Mouse (Mus musculus) hindbrain, postnatal 0 days (tissue): ENCODE data around the gene Adcy9. TPM values are rescaled to one million over a fixed set of nuclear protein-coding genes. Genes with fewer than 3 reads are reported as not detected.

Experiments
- ATAC-seq: fragments of 200-750 bp; cut with Nextera tagmentation; 2 replicates; pipeline ENCODE4 v1.8.0; 2017; ENCODE audit warnings: mild to moderate bottlenecking, moderate TSS enrichment, moderate library complexity
- DNase-seq: peaks from one replicate; pipeline ENCODE4 v3.0.0-alpha.2; 2015; ENCODE audit warnings: low spot score
- H3K27ac ChIP-seq: fragments of 300-500 bp; sonication (generic); 2 replicates; pipeline ENCODE4 v1.5.1; 2014; ENCODE audit warnings: mild to moderate bottlenecking
- H3K27me3 ChIP-seq: fragments of 300-500 bp; sonication (generic); 2 replicates; pipeline ENCODE4 v1.6.1; 2014; ENCODE audit warnings: low read length, mixed read lengths; ENCODE audit not compliant: insufficient read depth
- H3K36me3 ChIP-seq: fragments of 300-500 bp; sonication (generic); 2 replicates; pipeline ENCODE4 v1.6.1; 2014; ENCODE audit warnings: low read length, mixed read lengths; ENCODE audit not compliant: insufficient read depth
- H3K4me1 ChIP-seq: fragments of 300-500 bp; sonication (generic); 2 replicates; pipeline ENCODE4 v1.6.1; 2014; ENCODE audit warnings: antibody characterized with exemption, low read length, mixed read lengths; ENCODE audit not compliant: insufficient read depth
- H3K4me2 ChIP-seq: fragments of 300-500 bp; sonication (generic); 2 replicates; pipeline ENCODE4 v1.6.1; 2014; ENCODE audit warnings: low read depth, mild to moderate bottlenecking, low read length, moderate library complexity, mixed read lengths
- H3K4me3 ChIP-seq: fragments of 300-500 bp; sonication (generic); 2 replicates; pipeline ENCODE4 v1.5.1; 2014; ENCODE audit warnings: low read length
- H3K9ac ChIP-seq: fragments of 300-500 bp; sonication (generic); replicated peaks from 2 replicates; pipeline ENCODE4 v1.6.1; 2014; ENCODE audit warnings: mild to moderate bottlenecking, low read length, moderate library complexity, mixed read lengths
- H3K9me3 ChIP-seq: fragments of 300-500 bp; sonication (generic); 2 replicates; pipeline ENCODE4 v1.6.1; 2016; ENCODE audit warnings: low read length, mixed read lengths
- CTCF ChIP-seq: IDR thresholded peaks from 2 replicates; pipeline ENCODE4 v1.5.1; 2016; ENCODE audit warnings: antibody characterized with exemption, control low read depth, low read depth
- WGBS: fragments of 180-500 bp; shearing (Covaris S2); extraction: QIAGEN DNeasy Blood & Tissue Kit; methylation state at CpG from one replicate; pipeline ENCODE4 v1.1.7; 2014; 5-methylcytosine and 5-hydroxymethylcytosine counted together
- polyA plus RNA-seq: library from polyadenylated mRNA; unstranded; fragments of >200 nt; fragmentation: Nextera tagmentation; extraction: Ambion mirVana; gene quantifications from 2 replicates; pipeline ENCODE4 v1.2.1, GENCODE M21; 2015
- total RNA-seq: library from RNA; depleted of rRNA; stranded (reverse); fragments of >200 nt; gene quantifications from 2 replicates; pipeline ENCODE4 v1.2.3, GENCODE M21; 2014

Adcy9 gene
- total and polyA plus RNA-seq, 2 experiments from 2014 or later, result 4.3 to 31.6 TPM

DNA sequence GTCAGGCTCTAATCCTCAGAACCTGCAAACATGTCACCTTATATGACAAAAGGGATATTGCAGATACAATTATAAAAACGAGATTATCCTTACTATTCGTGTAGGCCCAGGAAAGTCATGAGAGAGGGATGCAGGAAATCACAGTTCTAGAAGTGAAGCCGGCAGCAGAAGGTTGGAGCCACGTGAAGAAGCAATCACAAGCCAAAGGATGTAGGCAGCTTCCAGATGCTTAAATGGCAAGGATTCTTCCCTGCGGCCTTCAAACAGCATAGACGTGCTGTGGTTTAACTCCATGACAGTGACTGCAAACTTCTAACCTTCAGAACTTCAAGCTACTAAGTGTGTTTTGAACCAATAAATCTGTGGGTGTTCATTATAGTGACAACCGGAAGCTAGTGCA lies 34.3 kb upstream of the Adcy9 start:
- WGBS, result 87% methylated on average over 7 of the region's 7 CpGs
- no peak for ATAC-seq
- Histone ChIP-seq H3K9ac (no peak overlapping the region), H3K27ac (no peak overlapping the region), H3K4me3 (no peak overlapping the region), H3K27me3 (no peaks in the 10 kb centered on the region), H3K4me1 (no peaks in the 10 kb centered on the region), H3K9me3 (no peaks in the 10 kb centered on the region), H3K4me2 (no peak overlapping the region), H3K36me3 (no peaks in the 10 kb centered on the region)
- TF ChIP-seq CTCF, result no peak
- no peak for DNase-seq

DNA sequence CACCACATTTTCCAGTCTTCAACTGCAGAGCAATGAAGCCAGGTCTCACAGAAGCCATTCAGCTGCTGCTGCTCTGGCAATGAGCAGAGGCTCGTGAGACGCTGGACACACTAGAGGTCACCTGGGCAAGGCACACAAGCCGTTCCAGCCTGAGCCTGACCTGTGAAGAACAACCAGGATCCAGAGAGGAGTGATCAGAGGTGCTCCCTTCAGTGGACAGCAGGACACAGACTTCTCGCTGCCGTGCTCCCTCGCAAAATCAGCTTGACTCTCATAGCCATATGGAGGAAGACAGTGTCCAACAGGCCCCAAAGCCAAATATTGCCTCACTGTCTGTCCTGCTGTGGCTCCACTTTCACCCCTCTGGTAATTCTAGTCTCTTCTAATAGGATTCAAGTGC lies 29.1 kb upstream of the Adcy9 start:
- WGBS, result 90% methylated on average over 6 of the region's 6 CpGs

DNA sequence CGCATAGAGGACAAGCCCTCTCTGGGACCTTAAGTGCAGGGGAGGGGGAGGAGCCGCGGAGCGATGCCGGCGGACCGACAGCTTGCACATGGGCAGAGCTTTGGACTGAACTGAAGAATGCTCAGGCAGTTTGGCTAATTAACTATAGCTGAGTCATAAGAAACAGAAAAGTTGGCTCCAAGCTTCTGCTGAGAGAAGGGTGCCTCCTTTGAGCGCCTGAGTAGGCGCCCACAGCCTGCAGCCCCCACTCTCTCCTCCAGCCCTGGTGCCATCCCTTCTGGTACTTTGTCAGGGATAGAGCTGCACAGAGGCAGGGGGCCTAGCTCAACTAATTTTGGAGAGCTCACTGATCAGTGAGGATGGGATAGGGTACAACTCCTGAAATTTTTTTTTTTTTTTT lies 27.9 kb upstream of the Adcy9 start:
- H3K9ac ChIP-seq, result no peak overlapping the region
- DNase-seq (no peak), ATAC-seq (no peak)
- TF ChIP-seq CTCF, result no peak
- 41% methylated on average over 9 of the region's 9 CpGs for WGBS
- no peaks in the 10 kb centered on the region for H3K27me3 ChIP-seq
- H3K9me3 ChIP-seq, result no peaks in the 10 kb centered on the region
- H3K36me3 ChIP-seq, result no peaks in the 10 kb centered on the region
- H3K4me2 ChIP-seq, result no peak overlapping the region
- no peaks in the 10 kb centered on the region for H3K4me1 ChIP-seq
- H3K4me3 ChIP-seq, result no peak overlapping the region
- no peak overlapping the region for H3K27ac ChIP-seq

More for the DNA sequence above, 29.1 kb upstream of the Adcy9 start:
- no peak for ATAC-seq
- Histone ChIP-seq H3K9ac (no peak overlapping the region), H3K27ac (no peak overlapping the region), H3K4me1 (no peaks in the 10 kb centered on the region), H3K4me3 (no peak overlapping the region), H3K9me3 (no peaks in the 10 kb centered on the region), H3K36me3 (no peaks in the 10 kb centered on the region), H3K4me2 (no peak overlapping the region), H3K27me3 (no peaks in the 10 kb centered on the region)
- TF ChIP-seq CTCF, result no peak
- no peak for DNase-seq

DNA sequence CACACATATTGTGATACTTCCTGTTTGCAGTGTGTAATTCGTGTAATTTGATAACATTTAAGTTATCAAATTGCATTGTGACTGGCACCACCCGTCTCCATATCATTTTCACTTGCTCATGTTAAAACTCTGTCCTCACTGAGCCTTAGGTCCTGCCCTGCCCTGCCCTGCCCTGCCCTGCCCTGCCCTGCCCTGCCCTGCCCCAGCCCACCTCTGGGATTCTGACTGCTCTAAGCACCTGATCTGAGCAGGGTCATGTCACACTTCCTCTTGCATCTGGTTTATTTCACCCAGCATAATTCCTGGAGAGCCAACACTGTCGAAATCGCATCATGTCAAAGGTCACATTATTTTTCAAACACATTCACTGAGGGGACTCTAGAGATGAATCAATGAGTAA lies 26.1 kb upstream of the Adcy9 start:
- Histone ChIP-seq H3K27me3 (no peaks in the 10 kb centered on the region), H3K4me1 (no peaks in the 10 kb centered on the region), H3K4me3 (no peak overlapping the region), H3K9me3 (no peaks in the 10 kb centered on the region), H3K9ac (no peak overlapping the region), H3K27ac (no peak overlapping the region), H3K36me3 (no peaks in the 10 kb centered on the region), H3K4me2 (no peak overlapping the region)
- ATAC-seq (no peak), DNase-seq (no peak)
- no peak for TF ChIP-seq CTCF
- WGBS, result 85% methylated on average over 4 of the region's 4 CpGs

DNA sequence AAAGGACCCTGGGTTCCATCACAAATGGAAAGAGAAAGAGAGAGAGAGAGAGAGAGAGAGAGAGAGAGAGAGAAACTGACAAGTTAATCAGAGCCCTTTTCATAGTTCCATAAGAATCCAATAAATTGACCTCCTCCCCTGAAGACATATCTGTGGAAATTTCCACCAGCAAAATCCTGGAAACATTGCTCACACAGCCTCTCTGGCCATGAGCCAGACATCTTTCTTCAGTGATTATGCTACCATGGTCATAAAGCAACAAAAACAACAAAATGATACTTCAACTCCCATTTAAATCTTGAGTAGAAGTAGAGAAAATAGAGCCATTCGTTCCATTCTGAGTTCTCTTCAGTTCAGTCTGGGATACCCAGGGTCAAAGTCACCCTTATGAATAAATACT lies 24.1 kb upstream of the Adcy9 start:
- H3K4me2 ChIP-seq, result no peak overlapping the region
- no peak overlapping the region for H3K4me3 ChIP-seq
- no peak for DNase-seq
- no peaks in the 10 kb centered on the region for H3K9me3 ChIP-seq
- 74% methylated on average over 1 of the region's 1 CpGs for WGBS
- TF ChIP-seq CTCF, result no peak
- no peaks in the 10 kb centered on the region for H3K36me3 ChIP-seq
- H3K4me1 ChIP-seq, result no peaks in the 10 kb centered on the region
- H3K27me3 ChIP-seq, result no peaks in the 10 kb centered on the region
- no peak for ATAC-seq
- no peak overlapping the region for H3K27ac ChIP-seq
- H3K9ac ChIP-seq, result no peak overlapping the region

DNA sequence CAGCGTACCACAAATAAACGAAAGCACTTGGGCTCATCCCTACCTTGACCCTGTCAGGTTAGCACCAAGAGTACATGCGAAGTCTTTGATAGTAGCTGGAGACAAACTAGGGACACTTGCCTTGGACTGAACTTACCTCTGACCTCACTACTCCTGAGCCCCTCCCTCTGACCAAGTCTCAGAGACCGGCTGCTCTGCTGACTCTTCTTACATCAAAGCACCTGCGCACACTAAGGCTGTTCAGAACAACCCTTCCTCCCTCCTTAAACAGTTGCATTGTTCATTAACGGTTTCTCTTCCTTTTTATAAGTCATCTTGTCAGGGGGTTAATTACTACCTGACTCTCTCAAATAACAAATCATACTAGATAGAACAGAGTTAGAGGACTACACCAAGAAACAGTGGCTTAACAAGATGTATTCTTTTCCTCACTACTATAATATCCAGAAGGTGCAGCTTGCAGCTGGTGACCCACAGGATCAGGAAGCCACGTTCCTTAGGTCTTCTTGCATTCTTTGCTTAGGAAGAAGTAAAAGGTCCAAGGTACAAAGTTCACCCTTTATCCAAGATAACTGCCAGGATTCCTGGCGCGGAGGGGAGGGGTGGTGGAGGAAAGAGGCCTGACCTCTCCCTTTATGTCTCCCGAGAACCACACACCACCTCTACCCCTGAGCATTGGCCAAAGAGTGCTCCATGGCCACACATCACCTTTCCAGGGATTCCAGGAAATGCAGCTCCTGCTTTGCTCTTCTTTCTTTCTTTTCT lies 19.2 kb upstream of the Adcy9 start:
- WGBS, result 80% methylated on average over 10 of the region's 10 CpGs

DNA sequence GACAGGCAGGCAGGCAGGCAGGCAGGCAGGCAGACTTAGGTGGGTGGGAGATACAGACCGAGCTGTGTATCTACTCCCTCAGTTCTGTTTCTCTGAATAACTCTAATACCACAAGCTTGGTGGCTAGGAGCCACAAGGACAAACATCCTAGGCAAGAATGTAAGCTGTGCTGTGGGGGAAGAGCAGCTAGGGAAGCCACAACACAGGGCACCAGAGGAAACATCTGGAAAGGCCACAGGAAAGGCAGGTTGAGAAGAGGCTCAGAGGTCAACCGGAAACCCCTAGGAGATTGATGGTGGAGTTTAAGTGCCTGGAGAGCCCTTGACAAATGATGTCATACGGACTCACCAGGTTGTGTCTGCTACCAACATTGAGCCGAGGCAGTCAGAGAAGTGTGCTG lies 16.4 kb upstream of the Adcy9 start:
- no peak overlapping the region for H3K4me3 ChIP-seq
- H3K36me3 ChIP-seq, result no peaks in the 10 kb centered on the region
- H3K4me2 ChIP-seq, result no peak overlapping the region
- 79% methylated on average over 4 of the region's 4 CpGs for WGBS
- DNase-seq (no peak), ATAC-seq (no peak)
- H3K9ac ChIP-seq, result no peak overlapping the region
- no peaks in the 10 kb centered on the region for H3K4me1 ChIP-seq
- no peak for TF ChIP-seq CTCF
- no peak overlapping the region for H3K27ac ChIP-seq
- no peaks in the 10 kb centered on the region for H3K27me3 ChIP-seq
- H3K9me3 ChIP-seq, result 0 out of 2 replicates have a peak, but pooled peaks cover 3% of the 10 kb centered on the region

More for the DNA sequence above, 19.2 kb upstream of the Adcy9 start:
- H3K4me3 ChIP-seq, result no peak overlapping the region
- no peaks in the 10 kb centered on the region for H3K27me3 ChIP-seq
- no peak overlapping the region for H3K27ac ChIP-seq
- no peaks in the 10 kb centered on the region for H3K9me3 ChIP-seq
- no peaks in the 10 kb centered on the region for H3K4me1 ChIP-seq
- ATAC-seq (no peak), DNase-seq (no peak)
- H3K9ac ChIP-seq, result no peak overlapping the region
- TF ChIP-seq CTCF, result no peak
- H3K36me3 ChIP-seq, result no peaks in the 10 kb centered on the region
- no peak overlapping the region for H3K4me2 ChIP-seq
